Mouse (Mus musculus) stomach, postnatal 0 days (tissue): ENCODE measurements at regions not wholly inside any gene's neighbourhood (a gene's known extent, or its start where the extent isn't known, plus 50 kb on each side); places are given as distances from the start of the nearest gene placed in this dataset.

Source experiments
- ATAC-seq: fragments of 200-750 bp; cut with Nextera tagmentation; 2 replicates; pipeline ENCODE4 v1.8.0; 2017; ENCODE audit not compliant: low FRiP score, low TSS enrichment
- DNase-seq: peaks from one replicate; pipeline ENCODE4 v3.0.0-alpha.2; 2016; ENCODE audit warnings: low spot score
- H3K27ac ChIP-seq: fragments of 300-500 bp; sonication (generic); replicated peaks from 2 replicates; pipeline ENCODE4 v1.5.1; 2014; ENCODE audit warnings: mild to moderate bottlenecking, control low read depth
- H3K27me3 ChIP-seq: fragments of 300-500 bp; sonication (generic); 2 replicates; pipeline ENCODE4 v1.6.1; 2014; ENCODE audit warnings: low read length; ENCODE audit not compliant: control insufficient read depth, insufficient read depth
- H3K36me3 ChIP-seq: fragments of 300-500 bp; sonication (generic); 2 replicates; pipeline ENCODE4 v1.6.1; 2014; ENCODE audit warnings: low read length, mixed read lengths; ENCODE audit not compliant: control insufficient read depth, insufficient read depth
- H3K4me1 ChIP-seq: fragments of 300-500 bp; sonication (generic); replicated peaks from 2 replicates; pipeline ENCODE4 v1.6.1; 2014; ENCODE audit warnings: antibody characterized with exemption; ENCODE audit not compliant: control insufficient read depth, insufficient read depth
- H3K4me2 ChIP-seq: fragments of 300-500 bp; sonication (generic); replicated peaks from 2 replicates; pipeline ENCODE4 v1.6.1; 2014; ENCODE audit warnings: low read depth, mild to moderate bottlenecking, control low read depth, moderate library complexity
- H3K4me3 ChIP-seq: fragments of 300-500 bp; sonication (generic); 2 replicates; pipeline ENCODE4 v1.5.1; 2014; ENCODE audit warnings: low read depth, low read length, control low read depth
- H3K9ac ChIP-seq: fragments of 300-500 bp; sonication (generic); 2 replicates; pipeline ENCODE4 v1.6.1; 2014; ENCODE audit warnings: mild to moderate bottlenecking, low read length, control low read depth, mixed read lengths
- H3K9me3 ChIP-seq: fragments of 300-500 bp; sonication (generic); 2 replicates; pipeline ENCODE4 v1.6.1; 2016; ENCODE audit warnings: low read length; ENCODE audit not compliant: control insufficient read depth
- CTCF ChIP-seq: IDR thresholded peaks from 2 replicates; pipeline ENCODE4 v1.5.1; 2016; ENCODE audit warnings: antibody characterized with exemption, low read depth, mild to moderate bottlenecking, moderate library complexity
- EP300 ChIP-seq: optimal IDR thresholded peaks from 2 replicates; pipeline ENCODE3; 2016; ENCODE audit warnings: antibody characterized with exemption
- WGBS: fragments of 180-500 bp; shearing (Covaris S2); extraction: QIAGEN DNeasy Blood & Tissue Kit; methylation state at CpG from one replicate; pipeline ENCODE4 v1.1.7; 2014; 5-methylcytosine and 5-hydroxymethylcytosine counted together

DNA sequence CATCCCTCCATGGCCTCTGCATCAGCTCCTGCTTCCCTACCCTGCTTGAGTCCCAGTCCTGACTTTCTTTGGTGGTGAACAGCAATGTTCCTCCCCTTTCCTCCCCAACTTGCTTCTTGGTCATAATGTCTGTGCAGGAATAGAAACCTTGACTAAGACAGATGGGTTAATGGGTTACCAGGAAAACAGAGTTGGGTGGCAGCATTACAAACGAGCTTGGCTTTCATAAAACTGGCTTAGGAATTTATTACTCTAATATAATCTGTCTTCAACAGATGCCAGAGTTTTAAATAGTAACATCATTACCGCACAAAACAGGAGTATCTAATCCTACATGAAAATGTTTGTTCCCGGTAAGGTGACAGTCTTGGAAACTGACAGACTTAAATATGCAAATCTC, 77.7 kb upstream of the Nphp3 start:
- DNase-seq = no peak

DNA sequence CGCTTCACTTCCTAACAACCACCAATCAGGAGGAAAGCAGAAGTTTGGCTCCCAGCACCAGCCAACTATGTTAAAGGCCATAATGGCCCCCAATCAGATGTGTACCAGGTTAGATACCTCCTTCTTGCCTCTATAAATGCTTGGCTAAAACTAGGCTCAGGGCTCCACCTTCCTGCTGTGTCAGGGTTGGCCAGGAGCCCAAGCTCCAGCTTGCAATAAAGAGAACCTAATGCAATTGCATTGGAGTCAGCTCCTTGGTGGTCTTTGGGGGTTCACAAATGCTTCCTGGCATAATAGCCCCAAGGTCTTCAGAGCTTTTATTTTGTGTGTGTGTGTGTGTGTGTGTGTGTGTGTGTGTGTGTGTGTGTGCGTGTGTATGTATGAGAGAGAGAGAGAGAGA, 76.9 kb upstream of the Nphp3 start:
- no peak for TF ChIP-seq EP300
- no peak for TF ChIP-seq CTCF
- ATAC-seq (no peak), DNase-seq (no peak)
- Histone ChIP-seq H3K4me2 (no peak overlapping the region), H3K36me3 (no peaks in the 10 kb centered on the region), H3K4me3 (no peak overlapping the region), H3K27me3 (no peaks in the 10 kb centered on the region), H3K27ac (no peak overlapping the region), H3K9me3 (no peaks in the 10 kb centered on the region), H3K9ac (no peak overlapping the region), H3K4me1 (no peaks in the 10 kb centered on the region)
- 84% methylated on average over 2 of the region's 2 CpGs for WGBS

More for the DNA sequence above, 77.7 kb upstream of the Nphp3 start:
- ATAC-seq = no peak
- no peak overlapping the region for H3K4me2 ChIP-seq
- no peaks in the 10 kb centered on the region for H3K4me1 ChIP-seq
- H3K9ac ChIP-seq = no peak overlapping the region
- H3K4me3 ChIP-seq = no peak overlapping the region
- 41% methylated on average over 3 of the region's 3 CpGs for WGBS
- no peaks in the 10 kb centered on the region for H3K27me3 ChIP-seq
- H3K36me3 ChIP-seq = no peaks in the 10 kb centered on the region
- no peaks in the 10 kb centered on the region for H3K9me3 ChIP-seq
- TF ChIP-seq CTCF = no peak
- no peak for TF ChIP-seq EP300
- no peak overlapping the region for H3K27ac ChIP-seq

DNA sequence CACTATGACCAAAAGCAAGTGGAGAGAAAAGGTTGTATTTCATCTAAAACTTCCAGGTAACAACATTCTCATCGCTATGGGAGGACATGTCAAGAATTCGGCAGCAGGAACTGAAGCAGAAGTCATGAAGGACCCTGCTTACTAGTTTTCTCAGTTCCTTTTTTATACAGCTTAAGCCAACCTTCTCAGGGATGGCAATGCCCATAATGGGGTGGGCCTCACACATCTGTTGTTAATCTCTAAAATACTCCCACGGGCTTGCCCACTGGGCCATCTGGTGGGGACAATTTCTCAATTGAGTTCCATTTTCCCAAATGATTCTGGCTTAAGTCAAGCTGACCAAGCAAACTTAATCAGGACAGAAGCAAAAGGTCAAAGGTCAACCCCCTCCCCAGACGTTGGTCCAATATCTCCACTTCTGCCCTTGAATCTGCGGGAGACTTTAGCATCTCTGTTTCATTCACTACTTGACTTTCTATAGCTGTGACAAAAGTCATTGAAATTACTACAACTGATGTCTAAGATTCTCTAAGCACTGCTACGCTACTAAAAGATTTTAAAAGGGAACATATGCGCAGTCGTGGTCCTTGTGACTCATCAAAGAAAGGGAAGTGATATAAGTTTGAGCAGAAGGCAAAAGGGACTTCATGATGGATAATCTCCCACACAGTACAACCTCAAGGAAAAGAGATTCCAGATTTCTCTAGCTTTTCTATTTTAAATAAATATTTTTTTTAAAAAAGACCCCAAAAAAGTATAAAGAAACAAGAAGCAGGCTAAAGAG, 73.4 kb upstream of the Nphp3 start:
- TF ChIP-seq CTCF (no peak), EP300 (no peak)

DNA sequence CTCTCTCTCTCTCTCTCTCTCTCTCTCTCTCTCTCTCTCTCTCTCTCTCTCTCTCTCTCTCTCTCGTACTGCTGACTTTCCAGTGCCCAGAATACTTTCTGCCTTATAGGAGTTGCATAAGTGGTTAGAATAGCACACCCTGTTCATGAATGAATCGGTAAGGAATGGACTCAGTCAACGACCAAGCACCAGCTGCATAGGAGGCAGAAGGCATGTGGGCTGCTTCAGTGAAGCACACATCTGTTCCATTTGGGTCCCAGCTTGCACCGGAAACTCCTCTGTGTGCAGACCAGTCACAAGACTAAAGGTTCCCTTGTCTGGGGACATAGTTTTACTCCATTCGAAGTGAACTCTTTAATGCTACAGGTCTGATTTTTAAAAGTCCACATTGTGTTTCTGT, 64.3 kb upstream of the Nphp3 start:
- DNase-seq = no peak
- Histone ChIP-seq H3K9ac (no peak overlapping the region), H3K4me3 (no peak overlapping the region), H3K9me3 (no peaks in the 10 kb centered on the region), H3K4me1 (no peaks in the 10 kb centered on the region), H3K36me3 (no peaks in the 10 kb centered on the region), H3K4me2 (no peak overlapping the region), H3K27ac (no peak overlapping the region), H3K27me3 (no peaks in the 10 kb centered on the region)
- no peak for TF ChIP-seq CTCF
- TF ChIP-seq EP300 = no peak
- 80% methylated on average over 5 of the region's 5 CpGs for WGBS
- no peak for ATAC-seq

More for the DNA sequence above, 73.4 kb upstream of the Nphp3 start:
- no peaks in the 10 kb centered on the region for H3K27me3 ChIP-seq
- H3K27ac ChIP-seq = no peak overlapping the region
- H3K4me3 ChIP-seq = no peak overlapping the region
- DNase-seq (no peak), ATAC-seq (no peak)
- no peaks in the 10 kb centered on the region for H3K4me1 ChIP-seq
- H3K9ac ChIP-seq = no peak overlapping the region
- H3K4me2 ChIP-seq = no peak overlapping the region
- H3K9me3 ChIP-seq = no peaks in the 10 kb centered on the region
- WGBS = 74% methylated on average over 8 of the region's 8 CpGs
- H3K36me3 ChIP-seq = no peaks in the 10 kb centered on the region

DNA sequence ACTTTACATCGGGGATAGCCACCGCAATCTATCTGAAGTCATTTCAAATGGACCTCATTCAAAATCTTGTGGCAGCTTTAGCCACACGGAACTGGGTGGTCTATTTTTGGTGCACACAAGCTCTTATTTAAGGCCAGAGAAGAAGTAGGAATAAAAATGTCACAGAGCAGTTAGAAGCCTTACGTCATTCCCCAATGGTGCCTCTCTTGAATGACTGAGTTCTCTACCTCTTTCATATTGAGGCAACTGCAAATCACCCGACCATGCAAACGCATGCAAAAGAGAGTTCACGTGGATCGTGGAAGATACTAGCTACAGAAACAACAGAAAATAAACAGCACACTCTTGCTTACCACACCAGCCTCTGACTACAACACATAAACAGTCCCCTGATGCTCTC, 62.3 kb upstream of the Nphp3 start:
- Histone ChIP-seq H3K36me3 (no peaks in the 10 kb centered on the region), H3K4me2 (no peak overlapping the region), H3K27ac (no peak overlapping the region), H3K9me3 (no peaks in the 10 kb centered on the region), H3K27me3 (no peaks in the 10 kb centered on the region), H3K9ac (no peak overlapping the region), H3K4me1 (no peaks in the 10 kb centered on the region), H3K4me3 (no peak overlapping the region)
- TF ChIP-seq EP300 (no peak), CTCF (no peak)
- no peak for DNase-seq
- ATAC-seq = no peak
- 87% methylated on average over 8 of the region's 8 CpGs for WGBS

DNA sequence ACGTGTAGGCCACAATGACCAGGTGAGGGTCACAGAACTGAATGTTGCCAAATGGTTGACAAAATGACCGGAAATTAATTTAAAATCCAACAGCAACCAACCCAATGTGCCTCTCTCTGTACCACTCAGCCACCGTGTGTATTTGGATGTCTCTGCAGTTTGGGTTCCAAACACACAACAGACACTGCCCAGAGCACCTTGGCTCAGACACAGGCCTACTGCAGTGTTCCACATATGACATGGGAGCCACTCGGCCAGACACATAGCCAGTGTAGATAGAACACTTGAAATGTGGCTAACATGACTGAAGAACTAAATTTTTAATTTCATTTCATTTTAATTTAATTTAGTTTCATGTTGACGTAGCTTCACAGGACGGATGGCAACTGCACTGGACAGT, 61.8 kb upstream of the Nphp3 start:
- no peak overlapping the region for H3K4me2 ChIP-seq
- H3K9ac ChIP-seq = no peak overlapping the region
- DNase-seq (no peak), ATAC-seq (no peak)
- no peaks in the 10 kb centered on the region for H3K4me1 ChIP-seq
- no peaks in the 10 kb centered on the region for H3K9me3 ChIP-seq
- no peaks in the 10 kb centered on the region for H3K36me3 ChIP-seq
- TF ChIP-seq CTCF (no peak), EP300 (no peak)
- no peaks in the 10 kb centered on the region for H3K27me3 ChIP-seq
- H3K27ac ChIP-seq = no peak overlapping the region
- 84% methylated on average over 6 of the region's 6 CpGs for WGBS
- no peak overlapping the region for H3K4me3 ChIP-seq
